Mouse (Mus musculus) hindbrain, postnatal 0 days (tissue): Measurements from ENCODE around the gene Hist1h3a. TPM values are rescaled to one million over a fixed set of nuclear protein-coding genes. Genes with fewer than 3 reads are reported as not detected.

Experiments used
- ATAC-seq: fragments of 200-750 bp; cut with Nextera tagmentation; 2 replicates; pipeline ENCODE4 v1.8.0; 2017; ENCODE audit warnings: mild to moderate bottlenecking, moderate TSS enrichment, moderate library complexity
- DNase-seq: peaks from one replicate; pipeline ENCODE4 v3.0.0-alpha.2; 2015; ENCODE audit warnings: low spot score
- H3K27ac ChIP-seq: fragments of 300-500 bp; sonication (generic); 2 replicates; pipeline ENCODE4 v1.5.1; 2014; ENCODE audit warnings: mild to moderate bottlenecking
- H3K27me3 ChIP-seq: fragments of 300-500 bp; sonication (generic); 2 replicates; pipeline ENCODE4 v1.6.1; 2014; ENCODE audit warnings: low read length, mixed read lengths; ENCODE audit not compliant: insufficient read depth
- H3K36me3 ChIP-seq: fragments of 300-500 bp; sonication (generic); 2 replicates; pipeline ENCODE4 v1.6.1; 2014; ENCODE audit warnings: low read length, mixed read lengths; ENCODE audit not compliant: insufficient read depth
- H3K4me1 ChIP-seq: fragments of 300-500 bp; sonication (generic); 2 replicates; pipeline ENCODE4 v1.6.1; 2014; ENCODE audit warnings: antibody characterized with exemption, low read length, mixed read lengths; ENCODE audit not compliant: insufficient read depth
- H3K4me2 ChIP-seq: fragments of 300-500 bp; sonication (generic); 2 replicates; pipeline ENCODE4 v1.6.1; 2014; ENCODE audit warnings: low read depth, mild to moderate bottlenecking, low read length, moderate library complexity, mixed read lengths
- H3K4me3 ChIP-seq: fragments of 300-500 bp; sonication (generic); 2 replicates; pipeline ENCODE4 v1.5.1; 2014; ENCODE audit warnings: low read length
- H3K9ac ChIP-seq: fragments of 300-500 bp; sonication (generic); replicated peaks from 2 replicates; pipeline ENCODE4 v1.6.1; 2014; ENCODE audit warnings: mild to moderate bottlenecking, low read length, moderate library complexity, mixed read lengths
- H3K9me3 ChIP-seq: fragments of 300-500 bp; sonication (generic); 2 replicates; pipeline ENCODE4 v1.6.1; 2016; ENCODE audit warnings: low read length, mixed read lengths
- CTCF ChIP-seq: IDR thresholded peaks from 2 replicates; pipeline ENCODE4 v1.5.1; 2016; ENCODE audit warnings: antibody characterized with exemption, control low read depth, low read depth
- WGBS: fragments of 180-500 bp; shearing (Covaris S2); extraction: QIAGEN DNeasy Blood & Tissue Kit; methylation state at CpG from one replicate; pipeline ENCODE4 v1.1.7; 2014; 5-methylcytosine and 5-hydroxymethylcytosine counted together
- polyA plus RNA-seq: library from polyadenylated mRNA; unstranded; fragments of >200 nt; fragmentation: Nextera tagmentation; extraction: Ambion mirVana; gene quantifications from 2 replicates; pipeline ENCODE4 v1.2.1, GENCODE M21; 2015
- total RNA-seq: library from RNA; depleted of rRNA; stranded (reverse); fragments of >200 nt; gene quantifications from 2 replicates; pipeline ENCODE4 v1.2.3, GENCODE M21; 2014

Hist1h3a gene
- total and polyA plus RNA-seq, 2 experiments from 2014 or later = 1.5 to 2,055 TPM

GRCm38 (mm10) chr13:23738677-23739068 is 23.5 kb downstream of the Hist1h3a start, which contains the start of gene Hist1h1c:
Gene Hist1h1c, plus strand, starts transcription at chr13:23738808.
- Histone ChIP-seq H3K9ac (peak within 1 kb of the TSS; percentile 74), H3K36me3 (no peaks in the 10 kb centered on the region), H3K4me2 (peak within 1 kb of the TSS; percentile 98), H3K27ac (peak within 1 kb of the TSS; percentile 94), H3K9me3 (no peaks in the 10 kb centered on the region), H3K4me1 (peaks cover 6% of the 10 kb centered on the region; the same call in 1 of the 2 replicates), H3K27me3 (no peaks in the 10 kb centered on the region), H3K4me3 (peak within 1 kb of the TSS; percentile 52)
- DNase-seq (peak; percentile 93), ATAC-seq (peak; percentile 95)
- WGBS = under 1% methylated on average over 33 of the region's 38 CpGs
- no peak for TF ChIP-seq CTCF

GRCm38 (mm10) chr13:23738041-23738440 is 24.1 kb downstream of the Hist1h3a start:
- Histone ChIP-seq H3K4me2 (peak overlapping the region; percentile 98), H3K9me3 (no peaks in the 10 kb centered on the region), H3K9ac (peak overlapping the region; percentile 74; the same call in 1 of the 2 replicates), H3K27me3 (no peaks in the 10 kb centered on the region), H3K4me3 (peak overlapping the region; percentile 52; the same call in 1 of the 2 replicates), H3K27ac (peak overlapping the region; percentile 94), H3K4me1 (peaks cover 6% of the 10 kb centered on the region; the same call in 1 of the 2 replicates), H3K36me3 (no peaks in the 10 kb centered on the region)
- WGBS = 25% methylated on average over 4 of the region's 4 CpGs
- DNase-seq = no peak
- TF ChIP-seq CTCF = no peak
- ATAC-seq = no peak

- Histone ChIP-seq H3K9me3 (no peaks in the 10 kb centered on the region), H3K4me2 (no peak overlapping the region), H3K27ac (no peak overlapping the region), H3K9ac (no peak overlapping the region), H3K36me3 (no peaks in the 10 kb centered on the region), H3K4me3 (no peak overlapping the region), H3K4me1 (peaks cover 6% of the 10 kb centered on the region; the same call in 1 of the 2 replicates), H3K27me3 (no peaks in the 10 kb centered on the region)
- 88% methylated on average over 5 of the region's 5 CpGs for WGBS
- no peak for DNase-seq
- no peak for TF ChIP-seq CTCF
- no peak for ATAC-seq
These were observed 25.1 kb downstream of the Hist1h3a start for GRCm38 (mm10) chr13:23737091-23737490.

- Histone ChIP-seq H3K27ac (no peak overlapping the region), H3K9ac (no peak overlapping the region), H3K4me3 (no peak overlapping the region), H3K4me1 (no peaks in the 10 kb centered on the region), H3K9me3 (no peaks in the 10 kb centered on the region), H3K36me3 (no peaks in the 10 kb centered on the region), H3K4me2 (no peak overlapping the region), H3K27me3 (no peaks in the 10 kb centered on the region)
- peak; percentile 72 for DNase-seq
- WGBS = 23% methylated on average over 8 of the region's 8 CpGs
- 0 out of 2 replicates have a peak, but pooled peaks have one; percentile 49 for ATAC-seq
- TF ChIP-seq CTCF = peak; percentile 88
These were observed 29.9 kb downstream of the Hist1h3a start for GRCm38 (mm10) chr13:23732156-23732804.

GRCm38 (mm10) chr13:23730479-23730878 is 31.7 kb downstream of the Hist1h3a start:
- 49% methylated on average over 8 of the region's 8 CpGs for WGBS
- no peak for TF ChIP-seq CTCF
- no peak for ATAC-seq

GRCm38 (mm10) chr13:23729706-23730105 is 32.5 kb downstream of the Hist1h3a start:
- H3K27me3 ChIP-seq = no peaks in the 10 kb centered on the region
- no peak for ATAC-seq
- 92% methylated on average over 5 of the region's 5 CpGs for WGBS
- no peak for TF ChIP-seq CTCF
- H3K9ac ChIP-seq = no peak overlapping the region
- H3K36me3 ChIP-seq = no peaks in the 10 kb centered on the region
- no peak overlapping the region for H3K4me3 ChIP-seq
- H3K27ac ChIP-seq = no peak overlapping the region
- H3K4me2 ChIP-seq = no peak overlapping the region
- H3K9me3 ChIP-seq = no peaks in the 10 kb centered on the region
- no peaks in the 10 kb centered on the region for H3K4me1 ChIP-seq
- DNase-seq = no peak

More at GRCm38 (mm10) chr13:23730479-23730878, 31.7 kb downstream of the Hist1h3a start:
- H3K4me1 ChIP-seq = no peaks in the 10 kb centered on the region
- H3K4me2 ChIP-seq = no peak overlapping the region
- DNase-seq = no peak
- no peaks in the 10 kb centered on the region for H3K27me3 ChIP-seq
- H3K36me3 ChIP-seq = no peaks in the 10 kb centered on the region
- H3K9me3 ChIP-seq = no peaks in the 10 kb centered on the region
- no peak overlapping the region for H3K27ac ChIP-seq
- no peak overlapping the region for H3K4me3 ChIP-seq
- no peak overlapping the region for H3K9ac ChIP-seq

GRCm38 (mm10) chr13:23729192-23729525 is 33.0 kb downstream of the Hist1h3a start:
- Histone ChIP-seq H3K27ac (no peak overlapping the region), H3K27me3 (no peaks in the 10 kb centered on the region), H3K4me2 (no peak overlapping the region), H3K4me3 (no peak overlapping the region), H3K4me1 (no peaks in the 10 kb centered on the region), H3K36me3 (no peaks in the 10 kb centered on the region), H3K9ac (no peak overlapping the region), H3K9me3 (no peaks in the 10 kb centered on the region)
- ATAC-seq = no peak
- no peak for TF ChIP-seq CTCF
- WGBS = 91% methylated on average over 9 of the region's 9 CpGs
- DNase-seq = no peak
